Mouse (Mus musculus): ENCODE results near the gene Bcdin3d.

The Bcdin3d gene

DNA sequence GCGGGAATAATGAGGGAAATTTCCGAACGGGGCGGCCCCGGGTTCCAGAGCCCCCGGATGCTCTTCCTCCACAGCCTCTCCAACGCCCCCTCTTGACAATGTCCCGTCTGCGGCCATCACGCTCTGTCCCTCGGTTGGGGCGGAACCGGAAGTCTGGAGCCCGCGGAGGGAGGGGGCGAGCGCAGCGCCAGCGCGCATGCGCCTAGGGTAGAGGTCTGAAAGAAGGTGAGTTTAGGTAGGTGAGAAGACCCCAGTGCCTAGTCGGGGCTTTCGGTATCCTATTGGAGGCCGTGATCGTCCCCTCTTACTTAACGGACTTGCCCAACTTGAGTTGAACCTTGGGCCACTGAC is at the start of gene Bcdin3d:
Gene Bcdin3d (minus strand): TSS at position 155 of the 351 bp plus-strand sequence.
- peak; percentile 73 for DNase-seq (ENCODE audit: extremely low spot score, low read depth, low spot score)

DNA sequence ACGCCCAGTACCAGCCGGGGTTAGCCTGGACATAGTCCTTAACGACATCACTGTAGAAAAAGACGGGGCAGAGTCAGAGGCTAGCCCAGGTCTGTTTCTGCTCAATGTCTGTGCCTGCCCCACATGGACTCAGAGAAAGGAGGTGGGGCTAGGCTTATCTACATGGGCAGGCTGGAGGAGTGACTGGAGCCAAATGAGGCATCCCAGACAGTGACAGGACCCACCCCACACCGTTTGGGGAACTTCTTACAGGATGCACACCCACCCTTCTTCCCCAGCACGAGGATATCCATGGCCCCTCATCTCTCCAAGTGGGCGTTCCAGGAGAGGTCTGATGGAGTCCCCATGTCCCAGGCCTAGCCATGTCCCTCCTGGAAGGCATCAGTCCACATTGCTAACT is 45.8 kb upstream of the Bcdin3d start:
- DNase-seq (ENCODE audit: extremely low spot score, low read depth, low spot score), result no peak

DNA sequence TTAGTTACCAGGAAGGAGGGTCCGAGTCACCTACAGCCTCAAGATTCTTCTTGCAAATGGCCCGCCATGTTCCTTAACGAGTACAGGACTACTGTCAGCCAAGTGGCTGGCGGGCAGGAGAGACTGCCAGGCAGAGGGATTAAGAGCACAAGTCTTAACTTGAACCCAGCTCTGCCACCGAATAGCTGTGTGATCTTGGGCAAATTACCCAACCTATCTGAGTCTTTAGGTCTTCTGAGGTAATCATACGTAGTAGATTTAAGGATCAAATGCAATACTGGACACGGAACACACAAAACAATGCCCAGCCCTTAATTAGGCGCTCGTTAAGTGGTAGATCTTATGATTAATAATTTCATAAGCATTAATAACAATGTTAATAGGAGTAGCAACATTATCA is 45.1 kb upstream of the Bcdin3d start:
- DNase-seq (ENCODE audit: extremely low spot score, low read depth, low spot score), result no peak

DNA sequence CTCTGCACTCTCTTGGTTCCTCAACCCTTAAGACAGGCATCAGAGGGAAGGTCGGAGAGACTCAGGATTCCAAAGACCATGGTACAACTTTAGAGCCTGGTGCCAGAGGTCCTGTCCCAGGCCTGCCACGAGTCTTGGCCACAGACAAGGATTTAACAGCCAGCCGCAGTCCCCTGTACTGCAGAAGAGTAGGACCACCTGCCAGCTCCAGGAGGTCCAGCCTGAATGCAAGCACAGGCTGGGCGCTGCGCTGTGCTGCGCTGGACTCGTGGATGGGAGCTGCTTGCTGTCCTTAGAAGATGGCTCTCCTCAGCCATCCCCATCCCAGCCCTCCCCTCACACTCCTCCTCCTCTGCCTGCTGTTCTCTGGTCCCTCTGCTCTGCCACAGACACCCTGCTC is 43.2 kb upstream of the Bcdin3d start:
- DNase-seq (ENCODE audit: extremely low spot score, low read depth, low spot score), result no peak

DNA sequence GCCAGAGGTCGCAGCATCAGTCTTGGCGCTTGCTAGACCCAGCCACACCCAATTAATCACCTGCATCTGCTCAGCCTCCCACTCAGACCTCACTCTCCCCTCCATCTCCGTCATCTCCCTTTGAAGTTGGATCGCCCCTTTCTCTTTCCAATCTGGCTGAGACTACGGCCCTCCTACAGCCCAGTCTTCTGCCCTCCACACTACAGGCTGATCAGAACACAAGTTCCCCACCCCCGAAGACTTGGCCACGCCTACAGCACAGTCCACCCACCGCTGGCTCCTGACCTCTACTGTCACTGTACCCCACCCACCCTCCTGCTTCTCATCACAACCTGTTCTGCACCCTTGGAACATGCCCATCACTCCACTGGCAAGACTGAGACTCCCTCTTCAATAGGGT is 42.2 kb upstream of the Bcdin3d start:
- DNase-seq (ENCODE audit: extremely low spot score, low read depth, low spot score), result no peak

DNA sequence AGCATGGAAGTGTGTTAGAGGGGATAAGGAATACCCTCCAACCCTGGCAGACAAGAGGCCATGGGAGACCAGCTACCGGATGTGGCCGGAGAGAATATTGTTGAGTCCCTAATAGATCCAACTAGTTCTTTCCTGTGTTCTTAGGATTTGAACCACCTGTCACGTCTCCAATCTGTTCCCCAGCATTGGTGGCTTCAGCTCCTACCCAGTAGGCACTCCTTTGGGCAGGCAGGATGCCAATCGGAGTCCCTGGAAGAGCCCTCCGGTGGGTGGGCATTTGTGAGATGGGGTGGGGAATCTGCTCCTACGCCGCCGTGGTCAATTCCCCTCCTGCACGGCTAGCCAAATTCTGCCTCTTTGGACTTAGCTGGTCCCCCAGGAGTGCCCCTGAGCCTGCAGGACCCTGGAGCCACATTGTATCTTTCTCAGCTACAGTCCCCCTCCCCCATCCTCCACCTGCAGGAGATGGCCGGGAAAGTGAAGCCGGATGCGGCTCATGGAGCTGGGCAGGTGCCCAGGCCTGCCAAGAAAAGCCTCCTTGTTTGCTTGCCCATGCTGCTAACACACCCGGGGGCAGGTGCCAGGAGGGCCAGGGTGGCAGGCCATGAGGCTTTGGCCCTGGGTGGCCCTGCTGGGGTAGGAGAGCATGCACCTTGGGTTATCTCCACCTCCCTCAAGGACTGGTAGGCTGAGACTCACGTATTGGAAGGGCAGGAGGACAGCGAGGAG is 37.4 kb upstream of the Bcdin3d start:
- DNase-seq (ENCODE audit: extremely low spot score, low read depth, low spot score), result no peak

DNA sequence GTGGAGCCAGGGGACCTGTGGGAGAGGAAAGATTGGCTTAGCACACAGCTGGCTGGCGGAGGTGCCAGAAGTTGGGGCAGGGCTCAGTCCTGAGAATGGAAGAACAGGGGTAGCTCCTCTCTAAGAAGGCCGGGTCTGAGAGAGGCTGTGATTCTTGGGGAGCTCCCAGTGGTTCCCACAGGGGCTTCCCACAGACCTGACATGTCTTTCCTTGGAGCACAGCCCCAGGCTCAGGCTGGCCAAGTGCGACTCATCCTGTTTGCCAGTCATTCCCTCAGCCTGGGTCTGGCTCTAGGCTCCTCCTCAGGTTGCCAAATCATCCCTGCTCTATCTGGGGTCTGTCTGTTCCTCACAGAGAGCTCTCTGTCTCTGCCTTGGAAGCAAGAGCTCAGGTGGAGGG is 36.1 kb upstream of the Bcdin3d start:
- DNase-seq (ENCODE audit: extremely low spot score, low read depth, low spot score), result no peak

DNA sequence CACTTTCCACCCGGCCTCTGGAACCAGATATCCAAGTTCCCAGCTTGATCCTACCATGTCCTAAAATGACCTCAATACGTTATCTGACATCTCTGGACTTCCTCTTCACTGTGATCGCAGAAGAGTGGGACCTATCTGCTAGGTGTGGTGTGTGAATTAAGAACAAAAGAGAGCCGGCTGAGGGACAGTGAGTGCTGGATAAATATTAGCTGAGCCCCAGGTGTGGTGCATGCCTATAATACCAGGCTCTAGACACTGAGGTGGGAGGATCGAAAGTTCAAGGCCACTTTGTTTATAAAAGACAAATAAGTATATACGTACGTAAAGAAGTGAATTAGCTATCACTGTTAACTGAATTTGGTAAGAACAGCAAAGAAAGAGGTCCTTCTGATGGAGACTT is 35.3 kb upstream of the Bcdin3d start:
- DNase-seq (ENCODE audit: extremely low spot score, low read depth, low spot score), result no peak

DNA sequence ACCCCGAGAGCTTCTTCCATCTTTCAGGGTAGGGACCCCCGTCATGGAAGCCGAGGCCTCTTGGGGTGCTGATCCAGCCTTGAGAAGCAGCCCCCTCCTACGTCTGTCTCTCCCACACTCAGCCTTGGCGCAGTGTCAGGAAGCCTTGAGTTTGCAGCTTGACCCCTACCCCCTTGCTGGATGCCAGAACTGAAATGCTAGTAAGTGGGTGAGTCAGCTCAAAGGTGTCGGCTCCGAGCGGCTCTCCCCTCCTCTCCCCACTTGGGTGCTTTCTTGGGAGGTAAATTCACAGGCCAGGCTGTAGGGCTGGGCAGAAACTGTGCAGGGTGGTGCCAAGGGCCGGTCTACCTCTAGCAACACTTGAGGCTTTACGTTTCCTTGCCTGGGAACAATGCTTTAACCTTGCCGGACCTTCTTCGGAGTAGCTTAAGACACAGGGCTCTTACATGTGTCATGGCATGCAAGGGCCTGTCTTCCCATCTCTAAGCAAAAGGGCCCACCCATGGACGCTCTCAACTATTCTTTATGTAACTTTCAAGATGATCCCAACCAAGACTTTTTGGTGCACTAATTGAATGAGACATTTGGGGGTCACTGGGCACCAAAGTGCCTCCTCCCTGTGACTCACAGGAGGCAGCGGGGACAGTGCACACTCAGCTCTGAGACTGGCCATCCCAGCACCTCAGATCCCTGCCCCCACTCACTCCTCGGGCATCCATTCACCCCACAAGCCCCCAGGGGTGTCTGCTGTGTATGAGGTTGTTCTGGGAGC is 31.0 kb upstream of the Bcdin3d start:
- DNase-seq (ENCODE audit: extremely low spot score, low read depth, low spot score), result no peak

DNA sequence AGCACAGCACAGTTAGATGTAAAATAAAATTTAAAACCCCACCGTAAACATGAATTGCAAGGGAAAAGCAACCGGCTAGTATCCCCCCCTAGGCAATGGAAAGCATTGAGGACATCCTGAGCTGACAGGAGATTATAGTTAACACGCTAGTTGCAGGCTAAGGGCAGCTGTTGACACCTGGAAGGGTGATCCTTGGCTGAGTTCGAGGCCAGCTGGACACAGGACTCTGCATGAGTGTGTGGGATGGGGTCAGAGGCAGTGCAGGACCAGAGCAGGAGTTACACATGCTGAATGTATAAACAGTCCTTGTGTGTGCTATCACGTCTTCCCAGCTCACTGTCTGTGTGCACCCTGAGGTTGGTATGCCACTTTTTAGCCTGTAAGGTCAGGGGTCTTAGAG is 28.7 kb upstream of the Bcdin3d start:
- no peak for DNase-seq (ENCODE audit: extremely low spot score, low read depth, low spot score)

DNA sequence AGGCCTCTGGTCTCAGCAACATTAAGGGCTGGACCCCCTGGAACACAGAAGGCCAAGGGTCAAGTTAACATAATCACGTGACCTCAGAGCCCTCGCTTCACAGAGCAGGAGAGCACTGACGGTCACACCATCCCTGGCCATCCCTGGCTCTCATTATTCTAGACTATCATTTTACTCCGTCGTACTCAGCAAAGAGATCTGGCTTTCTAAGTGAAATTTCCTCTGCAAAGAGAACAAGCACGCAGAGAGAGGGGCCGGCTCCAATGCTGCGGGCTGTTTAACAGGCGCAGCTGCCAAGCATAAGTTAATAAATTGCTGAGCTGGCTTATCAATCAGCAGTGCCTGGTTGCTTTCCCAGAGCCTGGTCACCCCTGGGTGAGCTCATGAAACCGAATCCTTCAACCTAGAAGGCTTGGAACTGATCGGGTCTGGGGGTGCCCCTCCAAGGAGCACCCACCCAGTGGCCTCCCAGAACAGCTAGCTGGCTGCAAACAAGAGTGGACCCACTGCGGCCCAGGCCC is 27.8 kb upstream of the Bcdin3d start:
- DNase-seq (ENCODE audit: extremely low spot score, low read depth, low spot score), result no peak

DNA sequence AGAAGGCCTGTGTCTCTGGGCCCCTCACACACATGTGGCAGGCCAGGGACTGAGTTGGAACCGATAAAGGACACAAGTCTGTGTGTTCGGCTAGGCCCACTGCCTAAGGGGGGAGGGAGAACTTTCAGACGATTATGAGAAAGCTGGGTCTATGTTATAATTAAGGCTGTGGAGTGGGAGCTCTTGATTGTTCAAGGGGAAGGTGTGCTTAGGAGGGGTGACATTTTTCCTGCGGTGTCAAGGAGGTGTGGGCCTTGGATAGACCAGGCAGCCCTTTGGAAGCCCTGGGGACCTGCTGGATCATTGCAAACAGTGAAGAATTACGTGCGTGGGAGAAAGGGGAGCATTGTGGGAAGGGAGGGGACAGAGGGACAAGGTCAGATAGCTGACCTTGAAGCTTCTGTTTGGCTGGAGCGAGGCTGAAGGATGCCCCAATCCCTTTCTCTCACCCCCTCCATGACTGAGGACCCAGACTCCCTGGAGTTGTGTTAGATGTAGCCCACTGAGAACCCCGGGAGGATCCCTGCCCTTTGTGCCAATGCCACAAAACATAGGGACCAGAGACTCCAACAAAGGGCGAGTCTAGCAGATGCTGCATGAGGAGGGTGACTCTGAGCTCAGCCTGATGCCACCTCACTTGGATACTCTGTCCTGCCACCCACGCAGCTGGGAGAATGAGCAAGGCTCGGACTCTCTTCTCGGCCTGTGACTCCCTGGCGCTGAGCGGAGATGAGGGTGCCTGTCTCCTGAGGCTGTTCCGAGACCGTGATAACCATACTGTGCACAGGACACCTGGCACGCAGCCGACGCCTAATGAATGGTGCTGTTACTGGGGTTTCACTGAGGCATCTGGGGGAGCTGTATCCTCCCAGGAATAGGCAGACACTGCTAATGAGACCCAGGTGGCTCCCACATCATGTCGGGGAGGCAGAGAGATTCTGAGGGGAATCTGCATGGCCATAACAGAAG is 27.0 kb upstream of the Bcdin3d start:
- no peak for DNase-seq (ENCODE audit: extremely low spot score, low read depth, low spot score)

DNA sequence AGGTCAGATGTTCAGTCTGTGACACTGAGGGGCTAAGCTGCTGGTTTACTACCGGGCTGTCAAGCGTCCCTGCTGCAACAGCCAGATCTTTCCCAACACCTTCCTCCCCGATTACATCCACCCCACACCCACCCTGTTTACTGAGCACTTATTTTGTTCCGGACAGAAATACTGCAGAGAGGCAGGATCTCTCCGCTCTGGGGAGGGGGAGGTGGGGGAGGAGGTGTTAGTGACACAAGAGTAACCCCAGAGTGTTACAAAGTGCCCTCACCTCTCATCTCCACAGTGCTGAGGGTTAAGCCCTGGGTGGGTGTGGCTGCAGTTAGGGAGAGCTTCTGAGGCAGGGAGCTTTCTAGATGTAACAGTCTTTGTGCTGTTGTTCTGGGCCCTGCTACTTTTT is 25.8 kb upstream of the Bcdin3d start:
- no peak for DNase-seq (ENCODE audit: extremely low spot score, low read depth, low spot score)

DNA sequence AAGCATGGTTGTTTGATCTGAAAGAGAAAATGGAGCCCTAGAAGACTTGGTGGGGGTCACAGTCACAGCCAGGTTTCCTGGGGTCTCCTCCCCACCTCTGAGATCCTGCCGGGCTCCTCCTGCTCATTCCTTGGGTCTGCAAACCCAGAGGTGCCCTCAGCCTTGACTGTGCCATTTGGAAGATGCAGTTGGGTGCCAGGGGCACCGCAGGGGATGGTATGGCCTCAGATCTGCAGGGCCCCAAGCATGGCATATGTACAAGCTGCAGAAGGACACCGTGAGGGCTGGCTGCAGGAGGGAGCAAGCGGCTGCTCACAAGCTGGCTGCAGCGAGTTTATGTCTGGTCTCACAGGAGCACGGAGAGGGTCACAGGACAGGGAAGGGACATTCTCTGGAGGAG is 25.2 kb upstream of the Bcdin3d start:
- no peak for DNase-seq (ENCODE audit: extremely low spot score, low read depth, low spot score)

DNA sequence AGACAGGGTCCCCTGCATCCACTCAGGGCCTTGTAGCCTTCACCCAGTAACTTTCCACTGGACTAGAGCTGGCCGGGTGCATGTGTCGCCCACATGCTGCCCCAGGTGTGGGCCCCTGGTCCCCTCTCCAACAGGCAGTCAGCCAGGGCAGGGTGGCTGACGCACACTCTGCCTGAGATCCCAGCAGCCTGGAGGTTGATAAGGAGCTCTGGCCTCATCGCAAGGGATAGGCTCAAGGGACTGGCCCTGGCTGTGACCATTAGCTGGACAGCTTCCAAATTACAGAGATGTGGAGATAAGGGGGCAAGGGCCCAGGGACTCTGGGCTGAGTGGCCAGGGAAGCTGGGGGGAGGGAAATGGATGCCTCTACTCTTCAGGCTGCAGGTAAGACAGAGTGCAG is 24.3 kb upstream of the Bcdin3d start:
- DNase-seq (ENCODE audit: extremely low spot score, low read depth, low spot score), result no peak

DNA sequence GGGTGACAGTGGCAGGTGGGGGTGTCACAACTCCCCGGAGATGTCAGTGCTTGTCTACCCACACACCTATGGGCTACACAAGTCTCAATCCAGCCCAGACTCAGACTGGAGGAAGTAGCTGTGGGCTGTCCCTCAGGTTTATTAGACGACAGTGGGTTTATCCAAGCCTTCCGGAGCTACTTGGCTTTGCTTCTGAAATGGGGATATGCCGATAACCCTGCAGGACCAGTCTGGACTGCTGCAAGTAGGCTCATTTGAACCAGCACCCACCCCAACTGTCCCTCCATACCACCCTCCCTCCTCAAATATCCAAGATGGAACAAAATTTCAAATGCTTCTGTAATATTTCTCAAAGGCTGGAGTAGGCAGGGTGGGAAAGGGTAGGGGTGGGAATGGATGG is 23.8 kb upstream of the Bcdin3d start:
- DNase-seq (ENCODE audit: extremely low spot score, low read depth, low spot score), result no peak

DNA sequence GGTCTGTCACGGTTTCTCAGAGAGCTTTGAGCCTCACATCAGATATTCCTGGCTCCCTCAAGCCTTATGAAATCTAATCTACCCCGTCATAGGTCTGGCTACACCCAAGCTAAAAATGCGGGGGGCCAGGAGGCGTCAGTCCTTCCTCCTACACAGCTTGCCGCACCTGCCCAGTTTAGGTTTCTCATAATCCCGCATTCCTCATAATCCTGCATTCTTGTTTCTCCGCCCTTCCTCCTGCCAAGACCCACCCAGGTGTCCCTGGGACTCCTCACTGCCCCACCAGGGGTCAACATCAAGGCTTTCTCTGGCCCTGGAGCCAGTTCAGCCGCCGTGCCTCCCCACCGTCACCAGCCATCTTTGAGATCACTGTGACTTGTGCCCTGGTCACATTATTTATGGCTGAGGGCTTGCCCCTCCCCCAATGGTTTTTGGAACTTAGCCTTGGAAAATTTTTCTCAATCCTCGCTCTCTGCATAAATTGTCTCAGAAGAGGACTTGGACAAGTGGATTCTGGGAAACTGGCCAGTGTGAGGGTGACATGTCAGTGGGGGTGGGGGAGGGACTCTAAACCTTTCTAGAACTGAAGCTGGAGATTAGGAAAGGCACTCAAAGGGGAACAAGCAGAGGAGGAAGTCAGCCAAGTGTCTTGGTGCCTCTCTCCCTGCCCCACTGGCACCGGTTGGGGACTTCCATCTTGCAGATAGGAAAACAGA is 23.2 kb upstream of the Bcdin3d start:
- no peak for DNase-seq (ENCODE audit: extremely low spot score, low read depth, low spot score)

DNA sequence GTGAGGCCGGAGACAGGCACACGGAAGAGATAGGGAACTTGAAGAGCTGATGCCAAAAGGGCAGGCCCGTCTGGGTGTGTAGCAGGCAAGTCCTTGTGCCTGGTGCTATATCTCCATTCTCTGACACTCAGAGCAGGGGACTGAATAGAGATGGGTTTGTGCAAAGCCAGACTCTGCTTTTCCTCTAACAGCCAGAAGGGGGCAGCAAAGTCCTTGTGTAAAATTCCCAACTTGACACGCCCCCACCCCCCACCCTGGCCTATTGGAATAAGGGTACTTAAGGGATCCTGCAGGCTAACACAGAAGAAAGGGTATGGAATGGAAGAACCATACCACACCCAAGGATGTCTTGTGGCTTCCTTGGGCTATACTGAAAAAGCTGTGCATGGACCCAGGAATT is 22.5 kb upstream of the Bcdin3d start:
- DNase-seq (ENCODE audit: extremely low spot score, low read depth, low spot score), result peak; percentile 56

DNA sequence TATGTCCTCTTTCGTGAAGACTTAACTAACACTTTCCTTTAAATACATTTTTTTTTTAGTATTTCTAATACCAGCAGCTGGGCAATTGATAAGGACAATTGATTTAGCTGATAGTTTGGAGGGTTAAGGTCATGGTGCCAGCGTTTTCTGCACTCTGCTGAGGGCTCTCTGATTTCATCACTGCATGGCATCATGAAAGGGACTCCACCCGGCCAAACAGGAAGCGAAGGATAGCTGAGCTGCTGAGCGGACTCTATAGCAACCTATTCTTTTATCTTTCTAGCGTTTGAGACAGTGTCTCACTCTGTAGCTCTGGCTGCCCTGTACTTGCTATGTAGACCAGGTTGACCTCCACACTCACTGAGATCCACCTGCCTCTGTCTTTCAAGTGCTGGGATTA is 10.2 kb upstream of the Bcdin3d start:
- no peak for DNase-seq (ENCODE audit: extremely low spot score, low read depth, low spot score)

DNA sequence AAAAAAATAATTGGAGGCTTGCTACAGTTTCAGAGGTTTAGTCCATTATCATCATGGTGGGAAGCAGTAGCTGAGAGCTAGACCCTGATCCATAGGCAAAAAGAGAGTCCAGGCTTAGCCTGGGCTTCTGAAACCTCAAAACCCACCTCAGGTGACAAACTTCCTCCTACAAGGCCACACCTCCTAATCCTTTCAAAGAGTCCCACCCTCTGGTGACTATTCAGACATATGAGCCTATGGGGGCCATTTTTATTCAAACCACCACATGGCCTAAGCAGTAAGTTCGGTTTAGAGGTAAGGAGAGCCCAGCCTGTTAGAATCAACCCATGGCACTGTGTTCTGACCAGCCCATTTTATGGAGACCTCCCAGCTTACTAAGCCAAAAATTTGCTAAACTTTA is 1.3 kb upstream of the Bcdin3d start:
- no peak for DNase-seq (ENCODE audit: extremely low spot score, low read depth, low spot score)

Measured in hindlimb bud, embryonic 11.5 days (tissue).